Mouse (Mus musculus) olfactory bulb, adult 2 months (tissue): Measurements from ENCODE around the gene Dusp10.

Experiments used
- CTCF ChIP-seq: fragments of 200-500 bp; IDR thresholded peaks from 2 replicates; pipeline ENCODE4 v1.5.1; 2012; ENCODE audit warnings: low read depth, mild to moderate bottlenecking, low read length, moderate library complexity; ENCODE audit not compliant: insufficient read depth
- POLR2A ChIP-seq: fragments of 200-500 bp; IDR thresholded peaks from 2 replicates; pipeline ENCODE4 v1.6.1; 2012; ENCODE audit warnings: mild to moderate bottlenecking, low read depth, low read length, moderate library complexity; ENCODE audit not compliant: insufficient read depth

DNA sequence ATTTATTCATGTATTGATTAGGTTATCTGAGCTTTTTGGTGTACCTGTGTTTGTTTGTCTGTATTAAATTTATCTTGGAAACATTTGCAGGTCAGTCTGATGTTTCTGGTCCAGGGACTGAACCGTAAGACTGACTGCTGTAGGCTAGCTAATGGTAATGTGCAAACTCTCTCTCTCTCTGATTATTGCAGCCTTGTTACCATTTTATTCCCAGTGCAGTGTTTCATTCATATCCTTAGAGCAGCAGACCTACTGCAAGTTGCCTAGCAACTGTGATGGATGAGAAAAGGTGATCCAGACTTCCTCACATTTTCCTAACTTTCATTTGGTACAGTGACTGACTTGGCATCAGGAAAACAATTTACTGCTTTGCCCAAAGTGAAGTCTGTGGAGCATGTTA, 43.8 kb upstream of the Dusp10 start:
- TF ChIP-seq CTCF (no peak), POLR2A (no peak)
